Mouse (Mus musculus) stomach, postnatal 0 days (tissue): ENCODE measurements around the gene Ube2j1.

Experiments
- CTCF ChIP-seq: IDR thresholded peaks from 2 replicates; pipeline ENCODE4 v1.5.1; 2016; ENCODE audit warnings: antibody characterized with exemption, low read depth, mild to moderate bottlenecking, moderate library complexity
- EP300 ChIP-seq: optimal IDR thresholded peaks from 2 replicates; pipeline ENCODE3; 2016; ENCODE audit warnings: antibody characterized with exemption

GRCm38 (mm10) chr4:33018361-33018999, 12.7 kb upstream of the Ube2j1 start:
- TF ChIP-seq CTCF (peak; percentile 99), EP300 (no peak)
